Mouse (Mus musculus) liver, postnatal 0 days (tissue): ENCODE results near the gene Tpcn1.

Source experiments
- CTCF ChIP-seq: sonication (generic); IDR thresholded peaks from 2 replicates; pipeline ENCODE4 v1.5.1; 2016; ENCODE audit warnings: antibody characterized with exemption, low read depth
- EP300 ChIP-seq: IDR thresholded peaks from 2 replicates; pipeline ENCODE4 v1.6.1; 2016; ENCODE audit warnings: antibody characterized with exemption, low read depth, mild to moderate bottlenecking

GRCm38 (mm10) chr5:120495064-120495702 lies 93.3 kb downstream of the Tpcn1 start:
- TF ChIP-seq CTCF (no peak), EP300 (no peak)
